Mouse (Mus musculus) forebrain, embryonic 10.5 days (tissue): ENCODE data around the gene S100a4. TPM values are rescaled to one million over a fixed set of nuclear protein-coding genes. Genes with fewer than 3 reads are reported as not detected.

Source experiments
- DNase-seq: peaks from one replicate; pipeline ENCODE4 v3.0.0-alpha.2; 2017; ENCODE audit warnings: low spot score; ENCODE audit errors: extremely low spot score
- H3K27ac ChIP-seq: fragments of 300-500 bp; sonication (generic); 2 replicates; pipeline ENCODE4 v1.5.1; 2016; ENCODE audit warnings: mild to moderate bottlenecking
- H3K27me3 ChIP-seq: fragments of 300-500 bp; sonication (generic); 2 replicates; pipeline ENCODE4 v1.6.1; 2016; ENCODE audit warnings: mild to moderate bottlenecking; ENCODE audit not compliant: poor library complexity, severe bottlenecking
- H3K36me3 ChIP-seq: fragments of 300-500 bp; sonication (generic); replicated peaks from 2 replicates; pipeline ENCODE4 v1.6.1; 2016; ENCODE audit warnings: mild to moderate bottlenecking, moderate library complexity
- H3K4me1 ChIP-seq: fragments of 300-500 bp; sonication (generic); 2 replicates; pipeline ENCODE4 v1.6.1; 2016
- H3K4me3 ChIP-seq: fragments of 300-500 bp; sonication (generic); 2 replicates; pipeline ENCODE4 v1.5.1; 2016; ENCODE audit warnings: mild to moderate bottlenecking, moderate library complexity
- H3K9me3 ChIP-seq: fragments of 300-500 bp; sonication (generic); 2 replicates; pipeline ENCODE4 v1.6.1; 2016; ENCODE audit warnings: mild to moderate bottlenecking, moderate library complexity
- WGBS: fragments of 180-500 bp; shearing (Covaris S2); methylation state at CpG from one replicate; pipeline ENCODE4 v1.1.7; 2016; 5-methylcytosine and 5-hydroxymethylcytosine counted together
- polyA plus RNA-seq: library from polyadenylated mRNA; unstranded; fragments of >200 nt; fragmentation: Nextera tagmentation; extraction: Ambion mirVana; gene quantifications from 2 replicates; pipeline ENCODE4 v1.2.1, GENCODE M21; 2016

Gene S100a4
- polyA plus RNA-seq, 1 experiment from 2014 or later, result not detected

GRCm38 (mm10) chr3:90615415-90615814, 11.8 kb downstream of the S100a4 start:
- Histone ChIP-seq H3K27ac (no peak overlapping the region), H3K36me3 (no peaks in the 10 kb centered on the region), H3K4me3 (no peak overlapping the region), H3K9me3 (no peaks in the 10 kb centered on the region), H3K4me1 (peaks cover 14% of the 10 kb centered on the region), H3K27me3 (peaks cover 17% of the 10 kb centered on the region)
- DNase-seq, result peak; percentile 47
- 10% methylated on average over 7 of the region's 7 CpGs for WGBS

- H3K9me3 ChIP-seq, result no peaks in the 10 kb centered on the region
- peaks cover 14% of the 10 kb centered on the region for H3K4me1 ChIP-seq
- WGBS, result 91% methylated on average over 1 of the region's 1 CpGs
- no peak overlapping the region for H3K4me3 ChIP-seq
- H3K36me3 ChIP-seq, result no peaks in the 10 kb centered on the region
- DNase-seq, result no peak
- peaks cover 17% of the 10 kb centered on the region for H3K27me3 ChIP-seq
- no peak overlapping the region for H3K27ac ChIP-seq
Observed at GRCm38 (mm10) chr3:90615911-90616310, 12.3 kb downstream of the S100a4 start.

GRCm38 (mm10) chr3:90617586-90617985, 14.0 kb downstream of the S100a4 start:
- Histone ChIP-seq H3K27me3 (peaks cover 17% of the 10 kb centered on the region), H3K9me3 (no peaks in the 10 kb centered on the region), H3K36me3 (no peaks in the 10 kb centered on the region), H3K27ac (no peak overlapping the region), H3K4me1 (peaks cover 13% of the 10 kb centered on the region), H3K4me3 (no peak overlapping the region)
- no peak for DNase-seq
- WGBS, result 15% methylated on average over 1 of the region's 1 CpGs

- no peaks in the 10 kb centered on the region for H3K27me3 ChIP-seq
- no peaks in the 10 kb centered on the region for H3K36me3 ChIP-seq
- no peaks in the 10 kb centered on the region for H3K9me3 ChIP-seq
- no peak overlapping the region for H3K4me3 ChIP-seq
- no peak overlapping the region for H3K27ac ChIP-seq
- 59% methylated on average over 7 of the region's 7 CpGs for WGBS
- peaks cover 26% of the 10 kb centered on the region for H3K4me1 ChIP-seq
- no peak for DNase-seq
Observed at GRCm38 (mm10) chr3:90621552-90621951, 18.0 kb downstream of the S100a4 start.

GRCm38 (mm10) chr3:90623435-90624071, 20.0 kb downstream of the S100a4 start:
- peak; percentile 40 for DNase-seq

GRCm38 (mm10) chr3:90625496-90625895, 21.9 kb downstream of the S100a4 start:
- 85% methylated on average over 5 of the region's 5 CpGs for WGBS

More at GRCm38 (mm10) chr3:90623435-90624071, 20.0 kb downstream of the S100a4 start:
- peaks cover 26% of the 10 kb centered on the region for H3K4me1 ChIP-seq
- H3K4me3 ChIP-seq, result no peak overlapping the region
- H3K9me3 ChIP-seq, result no peaks in the 10 kb centered on the region
- H3K27ac ChIP-seq, result peak overlapping the region; percentile 60; the same call in 1 of the 2 replicates
- no peaks in the 10 kb centered on the region for H3K36me3 ChIP-seq
- 34% methylated on average over 2 of the region's 2 CpGs for WGBS
- no peaks in the 10 kb centered on the region for H3K27me3 ChIP-seq

GRCm38 (mm10) chr3:90626266-90627021, 22.9 kb downstream of the S100a4 start:
- WGBS, result 83% methylated on average over 9 of the region's 9 CpGs
- no peak overlapping the region for H3K27ac ChIP-seq
- DNase-seq, result no peak

More at GRCm38 (mm10) chr3:90625496-90625895, 21.9 kb downstream of the S100a4 start:
- Histone ChIP-seq H3K4me1 (peaks cover 26% of the 10 kb centered on the region), H3K27me3 (no peaks in the 10 kb centered on the region), H3K36me3 (no peaks in the 10 kb centered on the region), H3K9me3 (no peaks in the 10 kb centered on the region), H3K27ac (0 out of 2 replicates have a peak overlapping the region, but pooled peaks have one; percentile 6), H3K4me3 (no peak overlapping the region)
- no peak for DNase-seq

GRCm38 (mm10) chr3:90627366-90627765, 23.8 kb downstream of the S100a4 start:
- DNase-seq, result no peak
- Histone ChIP-seq H3K4me1 (peaks cover 26% of the 10 kb centered on the region), H3K27me3 (no peaks in the 10 kb centered on the region), H3K27ac (no peak overlapping the region), H3K36me3 (no peaks in the 10 kb centered on the region), H3K4me3 (no peak overlapping the region), H3K9me3 (no peaks in the 10 kb centered on the region)
- 92% methylated on average over 5 of the region's 5 CpGs for whole genome bisulfite sequencing

More at GRCm38 (mm10) chr3:90626266-90627021, 22.9 kb downstream of the S100a4 start:
- no peak overlapping the region for H3K4me3 ChIP-seq
- H3K4me1 ChIP-seq, result peaks cover 26% of the 10 kb centered on the region
- no peaks in the 10 kb centered on the region for H3K27me3 ChIP-seq
- no peaks in the 10 kb centered on the region for H3K36me3 ChIP-seq
- no peaks in the 10 kb centered on the region for H3K9me3 ChIP-seq

GRCm38 (mm10) chr3:90627807-90628206, 24.2 kb downstream of the S100a4 start:
- no peak for DNase-seq
- WGBS, result 73% methylated on average over 4 of the region's 4 CpGs
- H3K9me3 ChIP-seq, result no peaks in the 10 kb centered on the region

GRCm38 (mm10) chr3:90629298-90629697, 25.7 kb downstream of the S100a4 start:
- no peak overlapping the region for H3K27ac ChIP-seq
- H3K4me1 ChIP-seq, result peaks cover 11% of the 10 kb centered on the region
- H3K4me3 ChIP-seq, result no peak overlapping the region
- H3K27me3 ChIP-seq, result no peaks in the 10 kb centered on the region
- H3K9me3 ChIP-seq, result no peaks in the 10 kb centered on the region
- H3K36me3 ChIP-seq, result no peaks in the 10 kb centered on the region
- 82% methylated on average over 2 of the region's 2 CpGs for WGBS
- DNase-seq, result no peak

More at GRCm38 (mm10) chr3:90627807-90628206, 24.2 kb downstream of the S100a4 start:
- Histone ChIP-seq H3K27me3 (no peaks in the 10 kb centered on the region), H3K4me3 (no peak overlapping the region), H3K27ac (no peak overlapping the region), H3K4me1 (peaks cover 25% of the 10 kb centered on the region), H3K36me3 (no peaks in the 10 kb centered on the region)

GRCm38 (mm10) chr3:90631984-90632383, 28.4 kb downstream of the S100a4 start:
- H3K36me3 ChIP-seq, result no peaks in the 10 kb centered on the region
- no peaks in the 10 kb centered on the region for H3K9me3 ChIP-seq
- no peak overlapping the region for H3K27ac ChIP-seq
- no peaks in the 10 kb centered on the region for H3K4me1 ChIP-seq
- no peak for DNase-seq
- WGBS, result 78% methylated on average over 2 of the region's 2 CpGs
- no peak overlapping the region for H3K4me3 ChIP-seq
- H3K27me3 ChIP-seq, result no peaks in the 10 kb centered on the region

- WGBS, result 82% methylated on average over 1 of the region's 1 CpGs
- Histone ChIP-seq H3K36me3 (no peaks in the 10 kb centered on the region), H3K9me3 (no peaks in the 10 kb centered on the region), H3K4me3 (no peak overlapping the region), H3K27ac (no peak overlapping the region), H3K4me1 (no peaks in the 10 kb centered on the region), H3K27me3 (no peaks in the 10 kb centered on the region)
- DNase-seq, result no peak
Observed at GRCm38 (mm10) chr3:90638511-90639275, 35.1 kb downstream of the S100a4 start.
